Mouse (Mus musculus) urinary bladder, adult 18-20 months (tissue): ENCODE measurements around the gene Tcirg1.

ENCODE experiments used
- DNase-seq, 2 experiments: peaks; one replicate each; pipeline ENCODE4 v3.0.0; 2022; ENCODE audit warnings: low spot score in 2 of 2, mixed read lengths in 2 of 2

The Tcirg1 gene

GRCm38 (mm10) chr19:3927989-3928388, 21.1 kb upstream of the Tcirg1 start:
- DNase-seq = no peak

GRCm38 (mm10) chr19:3926685-3927084, 19.8 kb upstream of the Tcirg1 start:
- no peak for DNase-seq

GRCm38 (mm10) chr19:3926279-3926678, 19.3 kb upstream of the Tcirg1 start:
- DNase-seq = no peak

- DNase-seq = no peak
These were observed 18.9 kb upstream of the Tcirg1 start for GRCm38 (mm10) chr19:3925859-3926258.

GRCm38 (mm10) chr19:3924868-3925267, 17.9 kb upstream of the Tcirg1 start:
- no peak for DNase-seq

- no peak for DNase-seq
These were observed 17.3 kb upstream of the Tcirg1 start for GRCm38 (mm10) chr19:3924190-3924589.

- DNase-seq = no peak
These were observed 16.7 kb upstream of the Tcirg1 start for GRCm38 (mm10) chr19:3923586-3923985.

GRCm38 (mm10) chr19:3922661-3923371, 15.9 kb upstream of the Tcirg1 start:
- DNase-seq = no peak

- DNase-seq = no peak
These were observed 13.0 kb upstream of the Tcirg1 start for GRCm38 (mm10) chr19:3919928-3920327.

GRCm38 (mm10) chr19:3916727-3917126, 9.8 kb upstream of the Tcirg1 start:
- DNase-seq = no peak

GRCm38 (mm10) chr19:3914535-3914934, 7.6 kb upstream of the Tcirg1 start:
- no peak for DNase-seq

GRCm38 (mm10) chr19:3913692-3914091, 6.8 kb upstream of the Tcirg1 start:
- DNase-seq = no peak

- peak; percentile 87 to 91 for DNase-seq
These were observed 5.6 kb upstream of the Tcirg1 start, which contains the start of gene Ndufs8 for GRCm38 (mm10) chr19:3912337-3913204. Ndufs8 (minus strand) TSS chr19:3912774.

GRCm38 (mm10) chr19:3910206-3910605, 3.3 kb upstream of the Tcirg1 start:
- no peak for DNase-seq

GRCm38 (mm10) chr19:3907876-3908660, 1.1 kb upstream of the Tcirg1 start:
- no peak for DNase-seq

- no peak for DNase-seq
These were observed 607 bp downstream of the Tcirg1 start for GRCm38 (mm10) chr19:3906326-3906725.

GRCm38 (mm10) chr19:3905261-3905969, 1.5 kb downstream of the Tcirg1 start:
- no peak for DNase-seq

GRCm38 (mm10) chr19:3904363-3904675, 2.6 kb downstream of the Tcirg1 start:
- no peak for DNase-seq

GRCm38 (mm10) chr19:3903648-3904362, 3.1 kb downstream of the Tcirg1 start:
- DNase-seq = no peak

- DNase-seq = no peak
These were observed 4.0 kb downstream of the Tcirg1 start for GRCm38 (mm10) chr19:3902966-3903365.

GRCm38 (mm10) chr19:3899618-3900017, 7.3 kb downstream of the Tcirg1 start:
- DNase-seq = no peak
